Mouse (Mus musculus) spleen, adult 2 months (tissue): Measurements from ENCODE around the gene Atg7.

ENCODE experiments used
- CTCF ChIP-seq: fragments of 200-500 bp; IDR thresholded peaks from 2 replicates; pipeline ENCODE4 v1.5.1; 2011; ENCODE audit warnings: mild to moderate bottlenecking, inconsistent platforms; ENCODE audit not compliant: insufficient read depth, insufficient read length, insufficient replicate concordance; ENCODE audit errors: extremely low read depth
- POLR2A ChIP-seq: fragments of 200-500 bp; IDR thresholded peaks from 2 replicates; pipeline ENCODE4 v1.6.1; 2011; ENCODE audit warnings: low read depth, low read length, inconsistent platforms

GRCm38 (mm10) chr6:114876546-114876945 is 233.6 kb downstream of the Atg7 start:
- TF ChIP-seq CTCF (no peak), POLR2A (no peak)
